Mouse (Mus musculus) inflammation-experienced regulatory T-cells, adult 6 months (primary cell): ENCODE data around the gene Dnpep. TPM values are rescaled to one million over a fixed set of nuclear protein-coding genes. Genes with fewer than 3 reads are reported as not detected.

Source experiments
- ATAC-seq: one replicate; pipeline ENCODE4 v1.8.0; 2017
- polyA plus RNA-seq, 3 experiments: library from polyadenylated mRNA; unstranded; fragments of 100-300 nt; shearing (Covaris generic); gene quantifications; one replicate each; pipeline ENCODE4 v1.2.1; 2017

The Dnpep gene
- polyA plus RNA-seq: 10 to 100 TPM; 52.9 to 68.4 (median 62.8) TPM

DNA sequence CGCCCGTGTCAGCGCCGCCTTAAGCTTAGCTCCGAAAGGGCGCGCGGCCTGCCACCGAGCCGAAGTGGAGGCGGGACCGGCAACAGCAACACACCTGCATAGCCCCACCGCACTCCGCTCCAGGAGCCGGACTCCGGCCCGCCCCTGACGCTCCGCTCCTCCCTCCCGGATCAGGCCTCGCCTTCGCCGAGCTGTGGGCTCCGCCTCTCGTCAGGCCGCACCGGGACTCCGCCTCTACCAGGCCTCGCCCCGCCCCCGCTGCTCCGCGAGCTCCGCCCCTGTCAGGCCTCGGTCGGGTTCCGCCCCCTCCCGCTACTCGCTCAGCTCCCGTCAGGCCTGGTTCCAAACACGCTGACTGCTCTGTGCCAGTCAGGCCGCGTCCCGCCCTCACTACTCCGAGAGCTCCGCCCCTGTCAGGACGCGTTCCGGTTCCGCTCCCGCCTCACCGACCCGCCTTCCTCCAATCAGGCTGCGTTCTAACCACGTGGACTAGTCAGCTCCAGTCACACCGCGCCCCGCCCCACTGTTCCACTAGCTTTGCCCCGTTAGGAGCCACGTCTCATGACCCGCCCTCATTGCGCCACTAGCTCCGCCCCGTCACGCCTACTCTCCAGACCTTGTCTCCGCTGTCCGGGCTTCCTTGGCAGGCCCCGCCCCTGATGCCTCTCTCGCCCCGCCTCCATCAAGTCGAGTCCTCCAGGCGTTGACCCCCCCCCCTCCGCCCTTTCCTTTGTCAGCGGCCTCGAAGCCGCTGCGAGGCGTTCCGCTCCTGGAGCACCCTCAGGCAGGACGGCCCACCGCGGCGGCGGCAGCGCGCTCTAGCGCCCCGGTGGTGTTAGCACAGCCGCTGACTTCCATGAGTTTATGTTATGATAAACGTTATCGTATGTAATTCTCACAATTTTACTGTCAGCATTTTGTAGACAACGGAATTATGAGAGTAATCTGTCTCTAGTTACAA is at the start of gene Dnpep:
Gene Dnpep, minus strand, starts transcription at position 750 of the 961 bp plus-strand sequence.
- ATAC-seq: peak; percentile 83

DNA sequence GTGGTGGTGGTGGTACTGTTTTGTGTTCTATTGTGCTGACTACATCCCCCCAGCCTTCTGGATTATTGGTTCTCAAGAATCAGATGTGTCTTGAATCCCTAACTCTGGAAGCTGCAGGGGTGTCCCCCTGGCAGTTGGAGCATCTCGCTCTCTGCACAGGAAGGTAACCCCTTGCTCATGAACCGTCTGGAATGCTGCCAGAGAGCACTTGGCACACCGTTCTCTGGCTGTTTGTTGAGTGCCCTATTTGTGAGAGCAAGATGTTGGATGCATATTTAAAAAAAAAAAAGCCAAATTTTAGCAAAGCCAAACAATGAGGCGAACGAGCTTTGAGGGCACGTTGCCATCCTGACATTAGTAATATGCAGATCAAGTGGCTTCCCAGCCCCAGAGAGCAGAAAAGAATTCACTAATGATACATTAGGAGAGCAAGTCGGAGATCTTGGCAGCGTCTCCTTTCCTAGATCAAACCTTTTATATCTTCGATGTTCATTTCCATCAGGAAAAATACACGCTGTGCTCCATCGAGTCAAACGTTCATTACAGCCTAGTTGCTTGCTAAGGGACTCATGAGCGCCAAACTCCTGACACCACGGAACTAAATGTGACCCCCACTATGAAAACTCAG is 47.8 kb upstream of the Dnpep start:
- no peak for ATAC-seq

- no peak for ATAC-seq
Observed at GRCm38 (mm10) chr1:75363868-75364267, 46.1 kb upstream of the Dnpep start.

DNA sequence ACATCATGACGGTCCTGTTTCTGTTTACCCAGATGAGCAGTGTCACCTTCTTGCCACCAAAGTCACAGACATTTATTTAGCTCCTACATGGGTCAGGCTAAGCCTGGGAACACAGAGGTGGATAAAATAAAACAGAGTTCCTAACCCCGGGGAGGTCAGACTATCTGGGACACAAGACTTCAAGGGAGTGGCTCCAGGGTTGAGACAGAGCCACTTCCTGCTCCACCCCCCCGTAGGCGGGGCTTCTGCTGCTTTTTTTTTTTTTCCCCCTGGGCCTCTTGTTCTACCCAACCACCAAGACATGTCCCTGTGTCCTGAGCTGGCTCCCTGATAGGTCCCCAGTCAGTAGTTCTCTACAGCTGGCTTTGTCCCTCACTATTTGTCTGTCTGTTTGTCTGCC is 44.0 kb upstream of the Dnpep start:
- ATAC-seq: no peak

DNA sequence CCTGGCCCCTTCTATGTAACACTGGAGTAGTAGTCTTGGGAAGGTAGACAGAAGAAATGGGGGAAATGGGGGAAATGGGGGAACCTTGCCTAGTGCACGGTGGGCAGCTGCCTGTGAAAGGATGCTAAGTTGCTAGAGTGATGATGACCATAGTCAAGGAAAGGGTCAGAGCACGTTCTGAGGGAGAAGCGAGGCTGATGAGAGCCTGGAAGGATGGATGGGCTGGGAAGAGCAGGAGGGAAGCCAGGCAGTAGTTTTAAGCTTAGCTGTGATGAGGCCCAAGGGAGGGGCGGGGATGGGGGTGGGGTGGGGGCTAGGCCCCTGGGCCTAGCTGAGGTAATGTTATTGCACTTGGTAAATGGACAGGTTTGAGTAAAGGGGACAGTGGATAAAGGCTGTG is 43.3 kb upstream of the Dnpep start:
- no peak for ATAC-seq

DNA sequence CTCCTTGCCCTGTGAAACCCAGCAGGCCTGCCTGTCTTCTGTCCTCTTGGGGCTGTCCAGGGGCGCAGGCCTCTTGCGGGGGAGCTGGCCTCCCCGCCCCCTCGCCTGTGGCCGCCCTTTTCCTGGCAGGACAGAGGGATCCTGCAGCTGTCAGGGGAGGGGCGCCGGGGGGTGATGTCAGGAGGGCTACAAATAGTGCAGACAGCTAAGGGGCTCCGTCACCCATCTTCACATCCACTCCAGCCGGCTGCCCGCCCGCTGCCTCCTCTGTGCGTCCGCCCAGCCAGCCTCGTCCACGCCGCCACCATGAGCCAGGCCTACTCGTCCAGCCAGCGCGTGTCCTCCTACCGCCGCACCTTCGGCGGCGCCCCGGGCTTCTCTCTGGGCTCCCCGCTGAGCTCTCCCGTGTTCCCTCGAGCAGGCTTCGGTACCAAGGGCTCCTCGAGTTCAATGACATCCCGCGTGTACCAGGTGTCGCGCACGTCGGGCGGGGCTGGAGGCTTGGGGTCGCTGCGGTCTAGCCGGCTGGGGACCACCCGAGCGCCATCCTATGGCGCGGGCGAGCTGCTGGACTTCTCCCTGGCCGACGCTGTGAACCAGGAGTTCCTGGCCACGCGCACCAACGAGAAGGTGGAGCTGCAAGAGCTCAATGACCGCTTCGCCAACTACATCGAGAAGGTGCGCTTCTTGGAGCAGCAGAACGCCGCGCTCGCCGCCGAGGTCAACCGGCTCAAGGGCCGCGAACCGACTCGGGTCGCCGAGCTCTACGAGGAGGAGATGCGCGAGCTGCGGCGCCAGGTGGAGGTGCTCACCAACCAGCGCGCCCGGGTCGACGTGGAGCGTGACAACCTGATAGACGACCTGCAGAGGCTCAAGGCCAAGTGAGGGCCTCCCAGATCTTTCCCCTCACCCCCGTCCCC is 42.6 kb upstream of the Dnpep start, which contains the start of gene Des:
Gene Des, plus strand, starts transcription at position 218 of the 920 bp plus-strand sequence.
- ATAC-seq: no peak

- ATAC-seq: no peak
Observed at GRCm38 (mm10) chr1:75359346-75359745, 41.6 kb upstream of the Dnpep start.

- ATAC-seq: no peak
Observed at GRCm38 (mm10) chr1:75358009-75358408, 40.2 kb upstream of the Dnpep start.

DNA sequence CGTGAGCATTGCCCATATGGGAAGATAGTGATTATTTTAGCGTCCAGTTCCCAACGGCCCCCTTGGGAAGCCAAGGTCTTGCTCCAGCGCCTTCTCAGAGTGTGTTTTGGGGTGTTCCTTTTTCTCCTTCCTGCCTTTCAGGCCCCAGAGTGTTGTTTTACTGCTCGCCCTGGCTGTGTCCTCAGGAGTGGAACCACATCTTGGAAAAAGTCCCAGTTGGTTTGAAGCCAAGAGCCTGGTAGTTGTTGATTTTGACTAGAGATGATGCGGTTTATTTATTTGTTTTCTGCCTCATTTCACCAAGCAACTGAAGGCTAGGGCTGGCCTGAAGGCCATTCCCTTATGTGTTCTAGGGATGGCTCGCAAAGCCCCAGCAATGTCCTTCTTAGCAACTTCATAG is 39.5 kb upstream of the Dnpep start:
- no peak for ATAC-seq

GRCm38 (mm10) chr1:75349275-75349674 is 31.5 kb upstream of the Dnpep start:
- no peak for ATAC-seq

GRCm38 (mm10) chr1:75347279-75347678 is 29.5 kb upstream of the Dnpep start:
- no peak for ATAC-seq

GRCm38 (mm10) chr1:75345036-75345935 is 27.5 kb upstream of the Dnpep start:
- no peak for ATAC-seq

- ATAC-seq: no peak
Observed at GRCm38 (mm10) chr1:75344291-75345035, 26.7 kb upstream of the Dnpep start.

GRCm38 (mm10) chr1:75342874-75343416 is 25.2 kb upstream of the Dnpep start:
- no peak for ATAC-seq

DNA sequence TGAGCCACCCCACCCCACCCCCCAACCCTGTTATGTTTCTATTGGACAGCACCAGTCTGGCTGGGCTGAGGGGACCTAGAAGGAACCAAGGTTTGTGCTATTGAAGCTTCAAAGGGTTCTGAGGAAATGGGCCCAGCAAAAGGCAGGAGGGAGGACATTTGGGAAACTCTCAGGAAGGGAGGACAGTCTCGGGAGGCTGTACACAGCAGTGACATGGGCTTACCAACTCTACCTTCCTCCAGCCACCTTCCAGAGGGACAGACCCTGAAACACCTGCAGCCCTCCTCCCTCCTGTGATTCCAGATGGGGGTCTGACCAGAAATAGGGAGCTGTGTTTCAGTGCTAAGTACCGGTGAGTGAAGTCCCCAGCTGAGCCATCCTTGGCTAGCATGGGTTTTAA is 22.7 kb upstream of the Dnpep start:
- no peak for ATAC-seq

DNA sequence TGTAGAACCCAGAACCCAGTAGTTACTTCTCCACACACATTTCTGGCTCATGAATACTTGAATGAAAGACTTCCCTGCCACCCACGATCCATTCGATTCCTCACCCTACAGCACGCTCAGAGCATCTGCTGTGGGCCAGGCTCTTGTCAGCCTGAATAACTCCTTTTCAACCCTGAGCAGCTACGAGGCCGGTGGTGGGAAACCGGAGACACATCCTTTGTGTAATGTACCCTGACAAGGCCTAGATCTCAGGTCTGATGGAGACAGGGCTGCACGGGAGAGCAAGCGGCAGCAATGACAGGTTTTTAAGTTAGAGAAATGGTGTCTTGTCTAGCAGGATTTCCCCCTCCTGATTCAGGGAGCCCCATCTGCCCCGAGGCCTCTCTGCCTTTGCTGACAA is 21.5 kb upstream of the Dnpep start:
- ATAC-seq: no peak

DNA sequence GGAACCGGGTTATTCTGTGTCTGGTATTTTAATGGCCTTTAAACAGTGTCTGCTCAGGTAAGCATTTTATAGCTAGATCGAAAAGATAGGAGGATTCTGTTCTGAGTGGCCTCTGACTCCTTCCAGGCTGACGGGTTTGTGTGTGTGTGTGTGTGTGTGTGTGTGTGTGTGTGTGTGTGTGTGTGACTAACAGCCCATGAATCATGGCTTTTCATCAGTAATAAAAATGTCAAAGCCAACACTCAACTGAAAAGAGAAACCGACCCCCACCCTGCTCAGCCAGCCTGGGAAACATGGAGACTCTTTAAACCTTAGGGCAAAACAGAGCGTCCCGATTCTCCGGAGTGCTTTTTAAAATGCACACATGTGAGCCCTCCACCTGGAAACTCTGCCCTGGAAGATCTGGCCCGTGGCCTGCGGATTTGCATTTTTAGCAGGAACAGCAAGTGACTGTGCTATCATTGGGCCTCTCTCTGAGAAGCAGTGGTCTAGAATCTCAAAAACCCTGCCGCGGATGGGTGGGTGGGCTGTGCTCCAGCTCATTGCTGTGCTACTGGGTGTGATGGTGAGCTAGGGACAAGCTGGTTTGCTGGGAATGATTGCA is 20.4 kb upstream of the Dnpep start:
- no peak for ATAC-seq

- ATAC-seq: no peak
Observed at GRCm38 (mm10) chr1:75337097-75337496, 19.3 kb upstream of the Dnpep start.

DNA sequence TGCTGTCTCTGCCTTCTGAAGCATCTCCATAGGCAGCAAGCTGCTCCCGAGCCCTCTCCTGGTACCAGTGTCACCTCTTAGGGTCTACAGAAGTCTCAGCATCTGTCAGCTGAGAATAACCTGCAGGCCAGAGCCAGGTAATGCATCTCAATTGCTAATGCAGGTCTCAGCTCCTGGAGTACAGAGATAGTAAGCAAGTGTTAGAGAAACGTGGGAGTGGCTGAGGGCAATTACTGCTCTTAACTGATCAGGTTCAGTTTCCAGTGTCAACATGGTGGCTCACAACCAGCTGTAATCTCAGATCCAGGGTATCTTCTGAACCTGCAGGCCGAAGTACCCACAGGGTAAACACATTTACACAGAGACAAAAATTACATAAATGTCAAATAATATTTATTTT is 18.7 kb upstream of the Dnpep start:
- no peak for ATAC-seq

DNA sequence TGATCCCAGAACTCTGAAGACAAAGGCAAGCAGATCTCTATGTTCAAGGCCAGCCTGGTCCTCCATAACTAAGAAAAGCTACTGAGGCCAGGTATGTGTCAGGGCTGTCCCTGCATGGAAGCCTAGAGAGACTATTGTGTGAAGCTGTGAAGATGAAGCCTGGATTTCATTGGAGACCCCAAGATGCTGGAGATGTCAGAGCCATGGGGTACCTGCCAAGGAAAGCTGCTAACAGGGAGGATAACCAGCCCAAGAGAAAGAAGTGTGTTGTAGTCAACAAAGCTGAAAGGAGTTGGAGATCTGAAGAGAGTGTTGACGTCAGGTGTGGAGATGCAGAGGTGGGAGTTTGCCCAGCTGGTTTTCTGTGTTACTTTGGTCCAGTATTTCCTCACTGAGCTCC is 13.5 kb upstream of the Dnpep start:
- no peak for ATAC-seq
